Mouse (Mus musculus): ENCODE measurements at regions not wholly inside any gene's neighbourhood (a gene's known extent, or its start where the extent isn't known, plus 50 kb on each side); places are given as distances from the start of the nearest gene placed in this dataset.

- no peaks in the 10 kb centered on the region for H3K9me3 ChIP-seq (replicated peaks; ENCODE audit: low read length)
- in situ Hi-C loops (cut with MboI; ENCODE audit: low pct_ligation_motif_present, low pct_unique_long_range_greater_than_20kb, low sequenced_read_pairs) = no loop called here
- no peak overlapping the region for H3K4me2 ChIP-seq (ENCODE audit: insufficient read depth, low read depth, poor library complexity, severe bottlenecking)
- H3K4me1 ChIP-seq (ENCODE audit: control insufficient read depth in 1 of 2, insufficient read depth in 2 of 2) = no peaks in the 10 kb centered on the region
- H3K27ac ChIP-seq (ENCODE audit: insufficient read depth, low read depth) = no peak overlapping the region
- dilution Hi-C loops (cut with MboI; ENCODE audit: extremely low pct_ligation_motif_present, extremely low pct_unique_long_range_greater_than_20kb, low sequenced_read_pairs) = no loop called here
- no peaks in the 10 kb centered on the region for H3K36me3 ChIP-seq (replicated peaks in 1 of 2; ENCODE audit: control insufficient read depth in 1 of 2, insufficient read depth in 1 of 2, low read length in 1 of 2)
- no peak overlapping the region for H3K9ac ChIP-seq (ENCODE audit: insufficient read depth, low read depth)
- no peak for DNase-seq (ENCODE audit: extremely low read depth)
- no peaks in the 10 kb centered on the region for H3K27me3 ChIP-seq (replicated peaks)
- H3K4me3 ChIP-seq (replicated peaks in 1 of 3; ENCODE audit: low read depth in 2 of 3, low read length in 2 of 3, poor library complexity in 1 of 3) = no peak overlapping the region
- TF ChIP-seq JUN (IDR thresholded peaks at IDR 0.05; ENCODE audit: insufficient read depth, low read depth, low read length) = no peak
- H3K79me2 ChIP-seq (replicated peaks; ENCODE audit: control insufficient read depth, extremely low read depth, insufficient read depth, poor library complexity, severe bottlenecking) = no peaks in the 10 kb centered on the region
These were observed 1086.5 kb downstream of the A830018L16Rik start for GRCm38 (mm10) chr1:12500442-12500841.

- dilution Hi-C loops (cut with MboI; ENCODE audit: extremely low pct_ligation_motif_present, extremely low pct_unique_long_range_greater_than_20kb, low sequenced_read_pairs) = no loop called here
- H3K9me3 ChIP-seq (replicated peaks; ENCODE audit: low read length) = no peaks in the 10 kb centered on the region
- H3K9ac ChIP-seq (ENCODE audit: insufficient read depth, low read depth) = no peak overlapping the region
- no peaks in the 10 kb centered on the region for H3K36me3 ChIP-seq (replicated peaks in 1 of 2; ENCODE audit: control insufficient read depth in 1 of 2, insufficient read depth in 1 of 2, low read length in 1 of 2)
- 0 out of 4 replicates have a peak, but pooled peaks cover 0 to 2% of the 10 kb centered on the region in 2 experiments for H3K4me1 ChIP-seq (ENCODE audit: control insufficient read depth in 1 of 2, insufficient read depth in 2 of 2)
- no peak for DNase-seq (ENCODE audit: extremely low read depth)
- TF ChIP-seq POLR2AphosphoS2 (IDR thresholded peaks at IDR 0.05; ENCODE audit: low read depth, low read length) (no peak), ETS1 (conservative IDR thresholded peaks at IDR 0.05; ENCODE audit: low read depth, low read length) (no peak), MYC (IDR thresholded peaks at IDR 0.05; ENCODE audit: low read depth, low read length) (no peak), UBTF (IDR thresholded peaks at IDR 0.05; ENCODE audit: low read depth, low read length) (no peak), JUND (conservative IDR thresholded peaks at IDR 0.05; ENCODE audit: low read depth, low read length) (no peak), USF2 (conservative IDR thresholded peaks at IDR 0.05; ENCODE audit: low read depth, low read length) (no peak), SIN3A (IDR thresholded peaks at IDR 0.05; ENCODE audit: low read length) (no peak), CHD1 (IDR thresholded peaks at IDR 0.05; ENCODE audit: low read depth, low read length) (no peak), USF1 (IDR thresholded peaks at IDR 0.05; ENCODE audit: low read depth, low read length) (no peak), E2F4 (IDR thresholded peaks at IDR 0.05; ENCODE audit: insufficient replicate concordance, low read depth, low read length) (no peak), MAX (IDR thresholded peaks at IDR 0.05; ENCODE audit: low read length) (no peak), ZC3H11A (IDR thresholded peaks at IDR 0.05; ENCODE audit: low read depth, low read length) (no peak), ZMIZ1 (IDR thresholded peaks at IDR 0.05; ENCODE audit: low read depth, low read length) (no peak)
- H3K27me3 ChIP-seq (replicated peaks) = no peaks in the 10 kb centered on the region
- no peak overlapping the region for H3K27ac ChIP-seq (ENCODE audit: insufficient read depth, low read depth)
- H3K4me2 ChIP-seq (ENCODE audit: insufficient read depth, low read depth, poor library complexity, severe bottlenecking) = no peak overlapping the region
- no peak overlapping the region for H3K4me3 ChIP-seq (replicated peaks in 1 of 3; ENCODE audit: low read depth in 2 of 3, low read length in 2 of 3, poor library complexity in 1 of 3)
- in situ Hi-C loops (cut with MboI; ENCODE audit: low pct_ligation_motif_present, low pct_unique_long_range_greater_than_20kb, low sequenced_read_pairs) = no loop called here
- H3K79me2 ChIP-seq (replicated peaks; ENCODE audit: control insufficient read depth, extremely low read depth, insufficient read depth, poor library complexity, severe bottlenecking) = no peaks in the 10 kb centered on the region
These were observed 1094.1 kb downstream of the A830018L16Rik start for GRCm38 (mm10) chr1:12507997-12508396.
